Mouse (Mus musculus): ENCODE measurements around the gene Rspo1. TPM values are rescaled to one million over a fixed set of nuclear protein-coding genes. Genes with fewer than 3 reads are reported as not detected.

The Rspo1 gene
- polyA plus RNA-seq, 1 experiment: 1.6 TPM

DNA sequence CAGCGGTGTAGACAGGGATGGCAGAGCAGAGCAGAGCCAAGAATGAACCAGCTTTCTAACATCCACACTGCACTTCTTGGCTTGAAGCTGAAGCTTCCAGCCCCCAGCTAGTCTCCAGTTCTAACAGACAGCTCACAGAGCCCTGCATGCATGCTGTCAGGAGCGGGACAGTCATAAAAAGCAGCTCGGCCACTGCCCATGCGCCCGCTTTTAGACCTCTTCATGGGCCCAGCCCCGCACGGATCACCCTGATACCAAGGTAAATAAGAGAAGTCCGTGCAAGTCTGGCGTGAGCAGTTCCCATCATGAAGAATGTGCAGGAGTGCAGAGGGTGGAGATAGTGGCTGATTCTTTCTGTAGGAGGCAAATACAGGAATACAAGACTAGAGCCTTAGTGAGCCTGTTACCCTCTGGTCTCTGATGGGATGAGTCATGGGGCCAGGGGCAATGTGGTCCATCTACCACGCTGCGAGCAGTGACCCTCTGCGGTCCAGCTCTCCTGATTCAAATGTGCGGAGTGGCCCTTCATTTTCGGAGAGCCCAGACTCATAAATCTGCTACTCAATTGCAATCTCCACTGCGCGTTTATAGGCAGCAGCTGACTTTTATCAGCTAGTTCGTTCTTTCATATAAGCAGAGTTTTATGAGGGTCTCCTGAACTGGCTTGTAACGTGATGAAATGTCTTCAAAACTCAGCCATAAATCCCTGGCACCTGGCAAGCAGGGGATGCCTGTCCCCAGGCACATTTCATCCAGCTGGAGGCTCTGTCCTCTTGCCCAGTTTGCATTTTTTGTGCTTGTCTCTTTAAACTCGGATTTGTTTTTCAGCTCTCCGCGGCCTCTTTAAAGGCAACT is 35.8 kb upstream of the Rspo1 start:
- TF ChIP-seq CTCF (IDR thresholded peaks at IDR 0.05; ENCODE audit: control insufficient read depth, insufficient read depth, low read length): no peak
- no peak for TF ChIP-seq POLR2A (IDR thresholded peaks at IDR 0.05; ENCODE audit: borderline replicate concordance, control insufficient read depth, low read depth, low read length)
- WGBS: 83% methylated on average over 21 of the region's 21 CpGs
- no peaks in the 10 kb centered on the region for H3K4me1 ChIP-seq (ENCODE audit: control insufficient read depth, insufficient read depth, low read length)
- H3K27ac ChIP-seq (ENCODE audit: control insufficient read depth, insufficient read depth, low read depth, low read length, poor library complexity): no peak overlapping the region
- no peak overlapping the region for H3K4me3 ChIP-seq (replicated peaks; ENCODE audit: control insufficient read depth, low read depth, low read length)

GRCm38 (mm10) chr4:124951036-124951433 is 35.2 kb upstream of the Rspo1 start:
- Histone ChIP-seq H3K4me3 (replicated peaks; ENCODE audit: control insufficient read depth, low read depth, low read length) (no peak overlapping the region), H3K4me1 (ENCODE audit: control insufficient read depth, insufficient read depth, low read length) (no peaks in the 10 kb centered on the region), H3K27ac (ENCODE audit: control insufficient read depth, insufficient read depth, low read depth, low read length, poor library complexity) (no peak overlapping the region)
- TF ChIP-seq CTCF (IDR thresholded peaks at IDR 0.05; ENCODE audit: control insufficient read depth, insufficient read depth, low read length) (no peak), POLR2A (IDR thresholded peaks at IDR 0.05; ENCODE audit: borderline replicate concordance, control insufficient read depth, low read depth, low read length) (no peak)
- WGBS: 33% methylated on average over 10 of the region's 10 CpGs

DNA sequence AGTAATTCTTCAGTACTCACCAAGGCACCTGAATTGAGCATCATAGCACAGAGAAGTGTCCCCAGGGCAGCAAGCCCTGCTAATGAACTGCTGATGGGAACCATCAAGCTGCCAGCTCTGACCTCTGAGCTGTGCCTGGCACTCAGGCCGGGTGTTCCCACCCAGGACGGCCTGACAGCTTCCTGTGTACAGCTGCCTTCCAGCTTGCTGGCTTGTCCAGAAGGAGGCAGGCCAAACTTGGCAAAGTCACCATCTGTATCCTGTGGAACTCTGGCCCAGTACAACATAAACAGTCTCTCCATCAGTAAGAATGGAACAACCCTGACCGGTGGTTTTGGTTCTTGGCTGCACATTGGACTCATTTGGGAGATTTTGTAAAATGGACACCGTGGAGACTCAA is 32.7 kb upstream of the Rspo1 start:
- WGBS: 46% methylated on average over 4 of the region's 4 CpGs
- TF ChIP-seq CTCF (IDR thresholded peaks at IDR 0.05; ENCODE audit: control insufficient read depth, insufficient read depth, low read length) (no peak), POLR2A (IDR thresholded peaks at IDR 0.05; ENCODE audit: borderline replicate concordance, control insufficient read depth, low read depth, low read length) (no peak)
- no peak overlapping the region for H3K4me3 ChIP-seq (replicated peaks; ENCODE audit: control insufficient read depth, low read depth, low read length)
- no peaks in the 10 kb centered on the region for H3K4me1 ChIP-seq (ENCODE audit: control insufficient read depth, insufficient read depth, low read length)
- H3K27ac ChIP-seq (ENCODE audit: control insufficient read depth, insufficient read depth, low read depth, low read length, poor library complexity): no peak overlapping the region

DNA sequence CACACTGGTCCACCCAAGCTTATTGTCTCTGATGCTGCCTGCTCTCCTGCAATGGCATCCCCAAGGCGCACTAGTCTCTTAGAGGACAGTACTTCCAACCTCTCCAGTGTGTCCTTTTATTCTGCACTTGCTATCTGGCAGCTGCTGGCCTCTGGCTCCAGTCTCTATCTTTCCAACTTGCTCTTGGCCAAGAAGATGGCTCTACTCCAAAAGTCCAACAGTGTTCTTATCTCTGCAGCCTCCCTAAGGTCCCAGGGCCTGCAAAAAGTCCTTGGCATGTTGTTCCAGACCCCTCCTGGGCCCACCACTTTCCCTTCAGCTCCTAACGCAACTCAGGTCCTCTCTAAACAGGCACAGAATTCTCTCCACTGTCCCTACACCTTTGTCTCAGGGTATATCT is 28.9 kb upstream of the Rspo1 start:
- 80% methylated on average over 2 of the region's 2 CpGs for WGBS
- Histone ChIP-seq H3K27ac (ENCODE audit: control insufficient read depth, insufficient read depth, low read depth, low read length, poor library complexity) (no peak overlapping the region), H3K4me3 (replicated peaks; ENCODE audit: control insufficient read depth, low read depth, low read length) (no peak overlapping the region), H3K4me1 (ENCODE audit: control insufficient read depth, insufficient read depth, low read length) (no peaks in the 10 kb centered on the region)
- TF ChIP-seq POLR2A (IDR thresholded peaks at IDR 0.05; ENCODE audit: borderline replicate concordance, control insufficient read depth, low read depth, low read length) (no peak), CTCF (IDR thresholded peaks at IDR 0.05; ENCODE audit: control insufficient read depth, insufficient read depth, low read length) (no peak)

GRCm38 (mm10) chr4:124959062-124959461 is 27.2 kb upstream of the Rspo1 start:
- Histone ChIP-seq H3K4me3 (replicated peaks; ENCODE audit: control insufficient read depth, low read depth, low read length) (no peak overlapping the region), H3K4me1 (ENCODE audit: control insufficient read depth, insufficient read depth, low read length) (no peaks in the 10 kb centered on the region), H3K27ac (ENCODE audit: control insufficient read depth, insufficient read depth, low read depth, low read length, poor library complexity) (no peak overlapping the region)
- 42% methylated on average over 11 of the region's 11 CpGs for WGBS
- TF ChIP-seq POLR2A (IDR thresholded peaks at IDR 0.05; ENCODE audit: borderline replicate concordance, control insufficient read depth, low read depth, low read length) (no peak), CTCF (IDR thresholded peaks at IDR 0.05; ENCODE audit: control insufficient read depth, insufficient read depth, low read length) (no peak)

GRCm38 (mm10) chr4:124960940-124961339 is 25.3 kb upstream of the Rspo1 start:
- Histone ChIP-seq H3K27ac (ENCODE audit: control insufficient read depth, insufficient read depth, low read depth, low read length, poor library complexity) (no peak overlapping the region), H3K4me1 (ENCODE audit: control insufficient read depth, insufficient read depth, low read length) (no peaks in the 10 kb centered on the region), H3K4me3 (replicated peaks; ENCODE audit: control insufficient read depth, low read depth, low read length) (no peak overlapping the region)
- WGBS: 15% methylated on average over 11 of the region's 11 CpGs
- TF ChIP-seq CTCF (IDR thresholded peaks at IDR 0.05; ENCODE audit: control insufficient read depth, insufficient read depth, low read length) (no peak), POLR2A (IDR thresholded peaks at IDR 0.05; ENCODE audit: borderline replicate concordance, control insufficient read depth, low read depth, low read length) (no peak)

- TF ChIP-seq CTCF (IDR thresholded peaks at IDR 0.05; ENCODE audit: control insufficient read depth, insufficient read depth, low read length): no peak
- TF ChIP-seq POLR2A (IDR thresholded peaks at IDR 0.05; ENCODE audit: borderline replicate concordance, control insufficient read depth, low read depth, low read length): no peak
- 84% methylated on average over 11 of the region's 11 CpGs for WGBS
- Histone ChIP-seq H3K4me3 (replicated peaks; ENCODE audit: control insufficient read depth, low read depth, low read length) (no peak overlapping the region), H3K27ac (ENCODE audit: control insufficient read depth, insufficient read depth, low read depth, low read length, poor library complexity) (no peak overlapping the region), H3K4me1 (ENCODE audit: control insufficient read depth, insufficient read depth, low read length) (no peaks in the 10 kb centered on the region)
Observed at GRCm38 (mm10) chr4:124962576-124962975, 23.7 kb upstream of the Rspo1 start.

DNA sequence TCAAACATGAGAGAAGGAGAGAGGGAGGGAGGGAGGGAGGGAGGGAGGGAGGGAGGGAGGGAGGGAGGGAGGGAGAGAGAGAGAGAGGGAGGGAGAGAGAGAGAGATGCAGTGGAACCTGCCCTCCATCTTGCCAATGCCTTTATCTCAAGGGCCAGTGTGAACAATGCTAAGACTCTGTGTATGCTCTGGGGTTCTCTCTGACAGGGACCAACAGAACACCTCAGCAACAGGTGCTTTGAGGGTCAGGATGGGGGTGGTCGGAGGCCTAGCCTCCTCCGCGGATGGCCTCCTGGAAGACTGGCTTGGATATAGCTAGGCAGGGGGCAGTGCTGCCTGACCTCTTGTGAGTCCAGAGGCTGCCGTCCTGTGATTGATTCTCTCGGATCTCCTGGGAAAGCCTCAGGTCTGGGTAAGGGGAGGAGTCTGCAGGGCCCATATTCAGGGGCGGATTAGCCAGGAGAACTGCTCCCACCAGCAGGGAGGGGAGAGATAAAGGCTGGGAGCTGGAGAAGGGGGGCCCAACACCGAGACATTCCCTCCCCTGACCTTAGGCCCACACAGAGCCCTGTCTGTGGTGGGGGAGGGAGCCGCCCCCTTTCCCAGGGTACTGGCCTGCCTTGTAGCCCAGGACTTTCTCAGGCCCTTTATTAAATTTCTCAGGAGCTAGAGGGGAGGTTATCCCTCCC is 21.2 kb upstream of the Rspo1 start:
- TF ChIP-seq POLR2A (IDR thresholded peaks at IDR 0.05; ENCODE audit: borderline replicate concordance, control insufficient read depth, low read depth, low read length) (no peak), CTCF (IDR thresholded peaks at IDR 0.05; ENCODE audit: control insufficient read depth, insufficient read depth, low read length) (no peak)
- Histone ChIP-seq H3K4me3 (replicated peaks; ENCODE audit: control insufficient read depth, low read depth, low read length) (no peak overlapping the region), H3K4me1 (ENCODE audit: control insufficient read depth, insufficient read depth, low read length) (no peaks in the 10 kb centered on the region), H3K27ac (ENCODE audit: control insufficient read depth, insufficient read depth, low read depth, low read length, poor library complexity) (no peak overlapping the region)
- 72% methylated on average over 8 of the region's 8 CpGs for WGBS
